Mouse (Mus musculus): Measurements from ENCODE around the gene Aspdh. TPM values are rescaled to one million over a fixed set of nuclear protein-coding genes. Genes with fewer than 3 reads are reported as not detected.

Gene Aspdh
- polyA plus RNA-seq, 1 experiment from 2014 or later: 4.0 TPM

DNA sequence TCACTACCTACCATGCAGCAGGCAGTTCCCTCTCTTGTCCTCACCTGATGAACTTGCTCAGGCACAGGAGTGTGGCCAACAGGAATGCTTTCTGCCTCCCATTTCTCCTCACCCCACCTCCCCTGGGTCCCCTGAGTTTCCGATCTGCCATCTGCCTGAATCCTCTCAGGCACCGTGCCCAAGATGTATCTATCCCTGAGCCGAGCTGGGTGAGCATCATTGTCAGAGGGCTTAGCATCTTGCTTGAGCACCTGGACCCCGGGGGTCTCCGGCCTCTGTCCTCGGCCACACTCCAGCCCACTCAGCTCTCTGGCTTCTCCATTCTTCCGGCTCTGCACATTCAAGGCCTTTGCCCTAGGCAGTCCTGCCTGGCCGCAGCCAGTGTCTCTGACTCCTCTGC is 27.3 kb upstream of the Aspdh start:
- Histone ChIP-seq H3K4me3 (no peak overlapping the region), H3K9ac (peak overlapping the region; percentile 22; the same call in 1 of the 2 replicates), H3K27me3 (no peaks in the 10 kb centered on the region), H3K9me3 (replicated peaks) (no peaks in the 10 kb centered on the region), H3K27ac (no peak overlapping the region; the same call in 1 of the 2 replicates), H3K4me2 (no peak overlapping the region), H3K36me3 (ENCODE audit: poor library complexity, severe bottlenecking) (peaks cover 17% of the 10 kb centered on the region), H3K4me1 (peaks cover 36% of the 10 kb centered on the region)
- WGBS: 66% methylated on average over 8 of the region's 8 CpGs
- ATAC-seq: no peak

DNA sequence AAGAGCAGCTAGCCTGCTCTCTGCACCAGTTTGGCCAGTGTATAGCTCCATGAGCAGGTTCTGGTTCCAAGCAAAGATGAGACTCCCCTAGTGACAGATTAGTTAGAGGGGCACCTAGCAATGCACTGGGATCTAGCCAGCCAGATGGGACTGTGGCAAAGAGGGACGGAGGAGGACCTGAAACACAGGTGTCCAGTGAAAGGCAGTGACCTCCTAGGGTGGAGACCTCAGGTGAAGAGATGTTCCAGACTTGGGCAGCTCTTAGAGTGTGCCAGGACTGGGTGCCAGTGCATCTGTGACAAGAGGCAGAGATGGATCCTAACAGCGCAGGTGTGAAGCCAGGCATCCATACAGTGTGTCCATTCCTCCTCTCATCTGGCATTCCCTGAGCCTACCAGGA is 25.5 kb upstream of the Aspdh start:
- no peak overlapping the region for H3K4me3 ChIP-seq
- H3K36me3 ChIP-seq (ENCODE audit: poor library complexity, severe bottlenecking): peaks cover 15% of the 10 kb centered on the region
- H3K27me3 ChIP-seq: no peaks in the 10 kb centered on the region
- no peak overlapping the region for H3K4me2 ChIP-seq
- H3K9me3 ChIP-seq (replicated peaks): no peaks in the 10 kb centered on the region
- peaks cover 43% of the 10 kb centered on the region for H3K4me1 ChIP-seq
- peak overlapping the region; percentile 44; the same call in 1 of the 2 replicates for H3K27ac ChIP-seq
- WGBS: 79% methylated on average over 2 of the region's 2 CpGs
- no peak for ATAC-seq
- H3K9ac ChIP-seq: no peak overlapping the region

DNA sequence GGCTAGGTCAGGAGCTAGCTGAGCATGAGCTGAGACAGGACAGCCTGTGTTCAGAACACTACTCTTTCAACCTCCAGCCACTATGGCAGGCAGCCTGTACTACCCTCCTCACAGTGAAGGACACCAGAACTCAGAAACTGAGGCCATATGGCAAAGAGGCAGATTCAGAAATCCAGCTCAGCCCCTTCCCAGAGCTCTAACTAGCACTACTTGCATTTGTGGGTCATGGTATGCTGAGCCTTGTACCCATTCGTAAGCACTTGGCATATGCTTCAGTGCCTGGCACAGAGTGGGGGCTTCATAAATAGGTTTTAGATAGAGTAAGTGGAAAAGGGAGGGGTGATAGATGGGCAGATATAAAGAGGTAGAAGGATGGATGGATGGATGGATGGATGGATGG is 24.7 kb upstream of the Aspdh start:
- Histone ChIP-seq H3K4me1 (peaks cover 51% of the 10 kb centered on the region), H3K4me2 (no peak overlapping the region), H3K27ac (peak overlapping the region; percentile 44; the same call in 1 of the 2 replicates), H3K9me3 (replicated peaks) (no peaks in the 10 kb centered on the region), H3K4me3 (no peak overlapping the region), H3K36me3 (ENCODE audit: poor library complexity, severe bottlenecking) (peaks cover 15% of the 10 kb centered on the region), H3K9ac (no peak overlapping the region), H3K27me3 (no peaks in the 10 kb centered on the region)
- no peak for ATAC-seq
- 76% methylated on average over 1 of the region's 1 CpGs for WGBS

DNA sequence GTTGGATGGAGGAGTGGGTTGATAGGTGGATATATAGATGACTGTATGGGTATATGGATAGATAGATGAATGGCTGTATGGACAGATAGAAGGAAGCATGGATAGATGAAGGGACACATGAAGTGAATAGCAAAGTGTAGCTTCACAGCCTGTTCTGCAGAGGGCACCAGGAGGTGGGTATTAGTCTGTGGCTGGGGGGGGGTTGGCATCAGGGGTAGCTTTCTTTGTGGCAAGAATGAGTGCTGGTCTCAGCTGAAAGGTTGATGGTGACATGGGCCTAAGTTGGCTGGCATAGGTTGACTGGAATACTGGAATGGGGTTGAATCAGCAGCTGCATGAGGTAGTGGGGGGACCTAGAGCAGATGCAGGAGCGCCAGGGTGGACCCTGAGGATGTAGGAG is 24.0 kb upstream of the Aspdh start:
- ATAC-seq: peak; percentile 0; the same call in 1 of the 2 replicates
- no peaks in the 10 kb centered on the region for H3K9me3 ChIP-seq (replicated peaks)
- H3K4me1 ChIP-seq: peaks cover 58% of the 10 kb centered on the region
- H3K4me2 ChIP-seq: peak overlapping the region; percentile 92
- WGBS: 14% methylated on average over 1 of the region's 1 CpGs
- peak overlapping the region; percentile 100 for H3K9ac ChIP-seq
- H3K27ac ChIP-seq: peak overlapping the region; percentile 99
- H3K36me3 ChIP-seq (ENCODE audit: poor library complexity, severe bottlenecking): peaks cover 19% of the 10 kb centered on the region
- no peaks in the 10 kb centered on the region for H3K27me3 ChIP-seq
- H3K4me3 ChIP-seq: peak overlapping the region; percentile 83

DNA sequence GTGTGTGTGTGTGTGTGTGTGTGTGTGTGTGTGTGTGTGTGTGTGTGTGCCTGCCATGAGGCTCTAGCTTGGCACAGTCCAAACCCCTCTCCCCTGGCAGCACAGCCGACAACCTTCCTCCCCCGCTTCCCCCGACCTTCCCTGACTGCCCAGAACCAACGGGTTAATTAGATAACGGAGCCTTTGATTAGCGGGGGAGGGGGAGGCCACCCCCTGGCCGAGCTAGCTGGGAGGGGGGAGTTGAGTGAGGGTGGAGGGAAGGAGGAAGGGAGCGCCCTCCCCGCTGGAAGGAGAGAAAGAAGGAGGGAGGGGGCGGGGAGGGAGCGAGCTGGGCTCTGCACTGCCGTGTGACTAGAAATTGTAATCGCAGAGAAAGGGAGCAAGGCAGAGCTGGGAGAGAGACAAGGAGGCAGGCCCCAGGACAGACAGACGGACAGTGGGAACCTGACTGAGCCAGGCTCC is 23.5 kb upstream of the Aspdh start:
- H3K27me3 ChIP-seq: no peaks in the 10 kb centered on the region
- under 1% methylated on average over 9 of the region's 14 CpGs for WGBS
- peaks cover 24% of the 10 kb centered on the region for H3K36me3 ChIP-seq (ENCODE audit: poor library complexity, severe bottlenecking)
- H3K27ac ChIP-seq: peak overlapping the region; percentile 99
- H3K4me1 ChIP-seq: peaks cover 63% of the 10 kb centered on the region
- H3K4me2 ChIP-seq: peak overlapping the region; percentile 92
- peak overlapping the region; percentile 83 for H3K4me3 ChIP-seq
- no peaks in the 10 kb centered on the region for H3K9me3 ChIP-seq (replicated peaks)
- peak; percentile 82 for ATAC-seq
- H3K9ac ChIP-seq: peak overlapping the region; percentile 100

DNA sequence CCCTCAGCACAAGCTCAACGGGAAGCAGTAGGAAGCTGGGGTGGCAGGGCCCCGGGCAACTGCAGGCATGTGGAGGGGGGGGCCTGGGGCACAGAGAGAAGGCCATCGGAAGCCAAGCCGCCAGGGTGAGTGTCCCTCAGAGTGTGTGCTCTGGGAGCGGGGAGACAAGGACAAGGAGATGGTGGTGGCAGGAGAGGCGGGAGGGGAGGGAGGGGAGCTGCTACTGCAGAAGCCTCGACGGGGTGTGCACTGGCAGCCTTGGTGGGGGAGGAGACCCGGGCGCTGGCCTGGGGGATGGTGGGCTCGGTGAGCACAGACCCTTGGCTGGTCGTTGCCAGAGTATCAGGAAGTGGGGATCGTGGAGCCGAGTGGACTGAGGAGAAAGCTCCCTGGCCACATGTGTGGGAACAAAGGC is 22.8 kb upstream of the Aspdh start:
- peak; percentile 54 for ATAC-seq
- WGBS: 0% methylated on average over 14 of the region's 14 CpGs
- Histone ChIP-seq H3K4me3 (peak overlapping the region; percentile 83), H3K9me3 (replicated peaks) (no peaks in the 10 kb centered on the region), H3K4me1 (peaks cover 68% of the 10 kb centered on the region), H3K27ac (peak overlapping the region; percentile 99), H3K9ac (peak overlapping the region; percentile 100), H3K27me3 (no peaks in the 10 kb centered on the region), H3K4me2 (peak overlapping the region; percentile 92), H3K36me3 (ENCODE audit: poor library complexity, severe bottlenecking) (peaks cover 30% of the 10 kb centered on the region)

DNA sequence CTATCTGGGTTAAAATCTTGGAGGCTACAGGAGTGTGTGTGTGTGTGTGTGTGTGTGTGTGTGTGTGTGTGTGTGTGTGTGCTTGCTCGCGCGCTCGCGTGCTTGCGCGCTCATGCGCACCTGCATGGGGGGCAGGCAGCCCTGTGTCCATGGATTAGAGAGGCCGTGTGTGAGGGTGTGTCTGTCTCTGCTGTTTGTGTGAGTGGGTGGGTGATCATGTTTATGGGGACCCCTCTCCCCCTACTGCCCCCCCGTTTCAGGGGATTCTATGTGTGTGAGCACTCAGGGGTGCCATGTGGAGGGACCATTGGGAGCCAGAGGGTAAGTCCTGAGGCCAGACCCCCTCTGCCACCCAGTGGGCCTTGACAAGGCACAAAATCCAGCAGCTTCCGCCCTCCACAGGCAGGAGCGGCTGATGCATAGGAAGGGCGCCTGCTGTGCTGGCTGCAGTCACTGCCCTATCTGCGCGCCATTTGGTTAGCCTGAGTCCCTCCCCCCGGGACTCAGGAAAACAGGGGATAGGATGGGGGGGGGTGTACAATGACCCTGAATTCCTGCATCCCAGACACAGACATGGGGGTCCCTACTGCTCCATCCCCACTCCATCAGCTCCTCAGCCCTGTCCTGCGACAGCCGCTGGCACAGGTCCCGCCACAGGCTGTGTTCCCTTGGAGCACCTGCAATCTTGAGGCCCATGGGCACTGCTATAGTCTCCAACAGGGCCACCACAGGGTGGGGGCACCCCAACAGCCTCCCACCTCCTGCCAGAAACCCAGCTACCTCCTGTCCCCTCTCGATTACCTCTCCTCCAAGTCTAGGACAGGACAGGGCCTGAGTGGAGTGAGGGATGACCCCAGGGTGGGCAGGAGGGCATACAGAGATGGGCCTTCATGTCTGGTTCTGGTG is 21.7 kb upstream of the Aspdh start:
- WGBS: 5% methylated on average over 20 of the region's 20 CpGs
- ATAC-seq: peak; percentile 48
- Histone ChIP-seq H3K4me3 (peak overlapping the region; percentile 83), H3K4me2 (peak overlapping the region; percentile 92), H3K9me3 (replicated peaks) (no peaks in the 10 kb centered on the region), H3K27ac (peak overlapping the region; percentile 99), H3K4me1 (peaks cover 64% of the 10 kb centered on the region), H3K27me3 (no peaks in the 10 kb centered on the region), H3K36me3 (ENCODE audit: poor library complexity, severe bottlenecking) (peaks cover 41% of the 10 kb centered on the region), H3K9ac (peak overlapping the region; percentile 100)

DNA sequence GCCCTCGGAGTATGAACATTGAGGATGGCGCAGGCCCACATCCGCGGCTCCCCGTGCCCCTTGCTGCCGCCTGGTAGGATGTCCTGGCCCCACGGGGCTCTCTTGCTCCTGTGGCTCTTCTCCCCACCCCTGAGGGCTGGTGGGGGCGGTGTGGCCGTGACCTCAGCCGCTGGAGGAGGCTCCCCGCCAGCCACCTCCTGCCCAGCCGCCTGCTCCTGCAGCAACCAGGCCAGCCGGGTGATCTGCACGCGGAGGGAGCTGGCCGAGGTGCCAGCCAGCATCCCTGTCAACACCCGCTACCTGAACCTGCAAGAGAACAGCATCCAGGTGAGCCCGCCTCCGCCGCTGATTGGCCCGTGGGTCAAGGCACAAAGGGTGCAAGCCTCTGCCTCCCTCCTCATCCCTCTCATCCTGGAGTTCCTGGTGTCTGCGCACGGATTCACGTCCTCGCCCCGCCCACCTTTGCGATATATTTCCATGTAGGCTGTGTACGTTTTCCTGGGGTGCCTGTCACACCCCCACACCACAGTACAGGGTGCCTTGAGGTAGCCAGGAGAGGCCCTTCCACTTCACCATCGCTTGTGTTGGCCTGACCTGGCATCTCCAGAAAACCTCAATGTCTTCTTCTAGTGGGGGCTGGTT is 20.2 kb upstream of the Aspdh start:
- peaks cover 55% of the 10 kb centered on the region for H3K36me3 ChIP-seq (ENCODE audit: poor library complexity, severe bottlenecking)
- peak overlapping the region; percentile 100 for H3K9ac ChIP-seq
- no peaks in the 10 kb centered on the region for H3K9me3 ChIP-seq (replicated peaks)
- 43% methylated on average over 29 of the region's 29 CpGs for WGBS
- no peaks in the 10 kb centered on the region for H3K27me3 ChIP-seq
- H3K4me2 ChIP-seq: peak overlapping the region; percentile 92
- H3K4me3 ChIP-seq: peak overlapping the region; percentile 83
- H3K27ac ChIP-seq: 0 out of 2 replicates have a peak overlapping the region, but pooled peaks have one; percentile 28
- no peak for ATAC-seq
- peaks cover 75% of the 10 kb centered on the region for H3K4me1 ChIP-seq

DNA sequence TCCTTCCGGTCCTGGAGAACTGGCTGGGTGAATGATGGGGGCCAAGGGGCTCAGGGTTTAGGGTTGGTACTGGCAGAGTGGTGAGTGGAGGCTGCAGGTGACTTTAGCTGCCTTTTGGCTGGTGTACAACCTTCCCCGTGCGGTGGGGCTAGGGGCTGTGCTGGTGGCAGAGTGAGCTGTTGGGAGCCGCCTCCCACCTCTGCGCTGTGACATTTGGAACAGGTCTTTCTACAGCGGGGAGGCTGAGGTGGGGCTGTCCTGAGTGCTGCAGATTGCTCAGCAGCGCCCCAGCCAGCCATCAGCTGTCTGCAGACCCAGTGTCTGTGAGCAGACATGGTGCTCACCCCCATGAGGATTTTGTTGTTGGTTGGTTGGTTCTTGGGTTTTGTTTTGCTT is 19.7 kb upstream of the Aspdh start:
- peak overlapping the region; percentile 83 for H3K4me3 ChIP-seq
- H3K9me3 ChIP-seq (replicated peaks): no peaks in the 10 kb centered on the region
- peaks cover 61% of the 10 kb centered on the region for H3K36me3 ChIP-seq (ENCODE audit: poor library complexity, severe bottlenecking)
- ATAC-seq: no peak
- peak overlapping the region; percentile 100 for H3K9ac ChIP-seq
- H3K4me2 ChIP-seq: peak overlapping the region; percentile 92
- H3K27ac ChIP-seq: 0 out of 2 replicates have a peak overlapping the region, but pooled peaks have one; percentile 28
- peaks cover 70% of the 10 kb centered on the region for H3K4me1 ChIP-seq
- 43% methylated on average over 7 of the region's 7 CpGs for WGBS
- H3K27me3 ChIP-seq: no peaks in the 10 kb centered on the region

DNA sequence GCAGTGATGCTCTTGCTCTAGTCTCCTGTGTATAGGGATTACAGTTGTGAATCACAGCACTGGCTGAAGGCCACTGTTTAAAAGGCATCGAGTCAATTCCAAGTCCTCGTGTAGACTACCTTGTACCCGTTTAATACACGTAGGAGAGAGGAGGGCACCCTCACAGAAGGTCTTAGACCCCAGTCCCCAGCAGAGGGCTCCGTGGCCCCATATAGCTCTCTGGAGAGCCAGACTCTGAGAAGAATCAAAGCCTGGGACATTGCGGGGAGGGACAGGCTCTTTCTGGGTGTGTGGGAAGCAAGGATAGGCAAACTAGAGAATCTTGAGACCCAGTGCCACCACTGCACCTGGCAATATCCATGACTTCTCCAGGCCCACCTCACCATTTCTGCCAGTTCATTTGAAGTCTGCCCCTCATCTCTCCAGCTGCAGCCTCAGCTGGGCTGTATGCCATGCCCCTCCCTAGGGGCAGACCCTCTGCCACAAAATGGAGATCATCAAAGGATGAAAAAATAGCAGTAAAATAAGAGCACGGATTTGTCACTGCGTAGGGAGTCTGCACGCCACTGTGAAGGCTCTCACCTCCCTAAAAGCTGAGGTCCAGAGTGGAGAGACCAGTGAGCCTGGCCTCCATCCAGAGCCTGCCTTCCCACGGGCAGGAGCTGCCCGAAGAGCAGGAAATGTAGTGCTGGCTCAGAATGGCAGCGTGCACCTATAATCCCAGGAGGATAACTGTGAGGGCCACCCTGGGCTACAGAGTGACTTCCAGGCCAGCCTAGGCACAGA is 18.9 kb upstream of the Aspdh start:
- ATAC-seq: no peak
- Histone ChIP-seq H3K4me1 (peaks cover 67% of the 10 kb centered on the region), H3K36me3 (ENCODE audit: poor library complexity, severe bottlenecking) (peaks cover 64% of the 10 kb centered on the region), H3K27me3 (no peaks in the 10 kb centered on the region), H3K9ac (peak overlapping the region; percentile 100; the same call in 1 of the 2 replicates), H3K4me2 (peak overlapping the region; percentile 92), H3K9me3 (replicated peaks) (no peaks in the 10 kb centered on the region), H3K4me3 (peak overlapping the region; percentile 83), H3K27ac (peak overlapping the region; percentile 14; the same call in 1 of the 2 replicates)
- WGBS: 58% methylated on average over 12 of the region's 12 CpGs

DNA sequence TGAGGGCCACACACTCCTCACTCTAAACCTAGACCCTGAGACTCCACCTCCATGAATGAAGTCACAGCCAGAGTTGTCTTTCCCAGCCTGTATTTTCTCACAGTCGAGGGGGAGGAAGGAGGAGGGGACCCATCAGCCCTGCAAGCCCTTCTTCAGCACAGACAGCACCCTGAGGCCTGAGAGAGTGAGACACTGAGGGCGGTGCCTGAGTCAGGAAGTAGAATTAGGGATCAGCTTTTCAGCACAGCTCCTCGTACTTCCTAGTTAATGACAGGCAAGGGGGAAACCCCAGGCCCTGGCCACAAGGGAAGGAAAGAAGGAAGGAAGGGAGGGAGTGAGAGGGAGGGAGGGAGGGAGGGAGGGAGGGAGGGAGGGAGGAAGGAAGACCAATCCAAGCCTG is 11.9 kb upstream of the Aspdh start:
- Histone ChIP-seq H3K36me3 (ENCODE audit: poor library complexity, severe bottlenecking) (peaks cover 82% of the 10 kb centered on the region), H3K9ac (peak overlapping the region; percentile 47; the same call in 1 of the 2 replicates), H3K27ac (no peak overlapping the region), H3K9me3 (replicated peaks) (peaks cover 3% of the 10 kb centered on the region; the same call in 1 of the 2 replicates), H3K4me3 (no peak overlapping the region), H3K27me3 (no peaks in the 10 kb centered on the region), H3K4me2 (no peak overlapping the region), H3K4me1 (peaks cover 37% of the 10 kb centered on the region)
- 32% methylated on average over 3 of the region's 3 CpGs for WGBS
- ATAC-seq: 0 out of 2 replicates have a peak, but pooled peaks have one; percentile 4

All from forebrain, embryonic 13.5 days (tissue).